Mouse (Mus musculus) T-helper 1 cell (primary cell): ENCODE results near the gene Tnfrsf18.

Experiments used
- in situ Hi-C: fragments of 300-600 bp; cut with MboI, MseI; formaldehyde crosslinking; loops from one replicate; pipeline ENCODE4 v1.15.1; 2025; ENCODE audit warnings: high pct_unique_total_duplicates

The Tnfrsf18 gene

GRCm38 (mm10) chr4:156069701-156070100 lies 43.7 kb downstream of the Tnfrsf18 start:
- in situ Hi-C loops = no loop called here

GRCm38 (mm10) chr4:156070276-156070675 lies 44.3 kb downstream of the Tnfrsf18 start:
- in situ Hi-C loops = no loop called here

- in situ Hi-C loops = no loop called here
Observed at GRCm38 (mm10) chr4:156070716-156071115, 44.8 kb downstream of the Tnfrsf18 start.

GRCm38 (mm10) chr4:156076911-156077382 lies 51.0 kb downstream of the Tnfrsf18 start:
- in situ Hi-C loops = no loop called here

GRCm38 (mm10) chr4:156077499-156078301 lies 51.7 kb downstream of the Tnfrsf18 start:
- in situ Hi-C loops = no loop called here
